Mouse (Mus musculus): ENCODE measurements at regions not wholly inside any gene's neighbourhood (a gene's known extent, or its start where the extent isn't known, plus 50 kb on each side); places are given as distances from the start of the nearest gene placed in this dataset.
A peak's percentile ranks its signal among the peaks of the same experiment; 100 is the strongest.

GRCm38 (mm10) chrX:161487691-161488090 lies 200.4 kb downstream of the Gm15262 start:
- no peak for ATAC-seq (replicated peaks in 1 of 2; ENCODE audit: insufficient read depth in 1 of 2, low FRiP score in 2 of 2, low TSS enrichment in 1 of 2, low read depth in 1 of 2, poor library complexity in 2 of 2, severe bottlenecking in 2 of 2)

GRCm38 (mm10) chrX:161511341-161511740 lies 205.5 kb upstream of the Rai2 start:
- no peak for ATAC-seq (replicated peaks in 1 of 2; ENCODE audit: insufficient read depth in 1 of 2, low FRiP score in 2 of 2, low TSS enrichment in 1 of 2, low read depth in 1 of 2, poor library complexity in 2 of 2, severe bottlenecking in 2 of 2)

- ATAC-seq (replicated peaks in 1 of 2; ENCODE audit: insufficient read depth in 1 of 2, low FRiP score in 2 of 2, low TSS enrichment in 1 of 2, low read depth in 1 of 2, poor library complexity in 2 of 2, severe bottlenecking in 2 of 2), result no peak
Measured at GRCm38 (mm10) chrX:161523432-161524256, 193.2 kb upstream of the Rai2 start.

GRCm38 (mm10) chrX:161524257-161524646 lies 192.6 kb upstream of the Rai2 start:
- ATAC-seq (replicated peaks in 1 of 2; ENCODE audit: insufficient read depth in 1 of 2, low FRiP score in 2 of 2, low TSS enrichment in 1 of 2, low read depth in 1 of 2, poor library complexity in 2 of 2, severe bottlenecking in 2 of 2), result no peak

GRCm38 (mm10) chrX:161537290-161537689 lies 179.6 kb upstream of the Rai2 start:
- peak; percentile 77 to 90; a peak in 3 of 4 replicates for ATAC-seq (replicated peaks in 1 of 2; ENCODE audit: insufficient read depth in 1 of 2, low FRiP score in 2 of 2, low TSS enrichment in 1 of 2, low read depth in 1 of 2, poor library complexity in 2 of 2, severe bottlenecking in 2 of 2)

DNA sequence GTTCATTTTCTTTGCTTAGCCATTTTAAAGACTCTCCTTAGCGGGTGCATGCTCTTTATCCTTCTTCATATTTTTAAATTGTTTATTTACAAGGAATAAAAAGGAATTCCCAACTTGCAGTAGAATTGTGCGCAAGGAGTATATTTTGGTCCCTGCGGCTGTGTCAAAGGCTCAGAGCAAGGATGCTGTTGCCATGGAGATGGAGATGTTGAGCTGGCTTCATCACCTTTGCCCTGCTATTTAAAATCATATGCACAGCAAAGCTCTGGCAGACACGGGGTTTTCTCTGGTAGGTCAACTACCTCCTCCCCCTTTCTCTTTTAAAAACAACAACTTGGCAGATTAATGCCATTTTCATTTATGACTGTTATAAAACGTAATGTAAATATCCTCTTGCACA lies 160.0 kb upstream of the Rai2 start:
- no peak for ATAC-seq (replicated peaks in 1 of 2; ENCODE audit: insufficient read depth in 1 of 2, low FRiP score in 2 of 2, low TSS enrichment in 1 of 2, low read depth in 1 of 2, poor library complexity in 2 of 2, severe bottlenecking in 2 of 2)

- no peak for ATAC-seq (replicated peaks in 1 of 2; ENCODE audit: insufficient read depth in 1 of 2, low FRiP score in 2 of 2, low TSS enrichment in 1 of 2, low read depth in 1 of 2, poor library complexity in 2 of 2, severe bottlenecking in 2 of 2)
Measured at GRCm38 (mm10) chrX:161558511-161558910, 158.4 kb upstream of the Rai2 start.

- no peak for ATAC-seq (replicated peaks in 1 of 2; ENCODE audit: insufficient read depth in 1 of 2, low FRiP score in 2 of 2, low TSS enrichment in 1 of 2, low read depth in 1 of 2, poor library complexity in 2 of 2, severe bottlenecking in 2 of 2)
Measured at GRCm38 (mm10) chrX:161566435-161566834, 150.4 kb upstream of the Rai2 start.

DNA sequence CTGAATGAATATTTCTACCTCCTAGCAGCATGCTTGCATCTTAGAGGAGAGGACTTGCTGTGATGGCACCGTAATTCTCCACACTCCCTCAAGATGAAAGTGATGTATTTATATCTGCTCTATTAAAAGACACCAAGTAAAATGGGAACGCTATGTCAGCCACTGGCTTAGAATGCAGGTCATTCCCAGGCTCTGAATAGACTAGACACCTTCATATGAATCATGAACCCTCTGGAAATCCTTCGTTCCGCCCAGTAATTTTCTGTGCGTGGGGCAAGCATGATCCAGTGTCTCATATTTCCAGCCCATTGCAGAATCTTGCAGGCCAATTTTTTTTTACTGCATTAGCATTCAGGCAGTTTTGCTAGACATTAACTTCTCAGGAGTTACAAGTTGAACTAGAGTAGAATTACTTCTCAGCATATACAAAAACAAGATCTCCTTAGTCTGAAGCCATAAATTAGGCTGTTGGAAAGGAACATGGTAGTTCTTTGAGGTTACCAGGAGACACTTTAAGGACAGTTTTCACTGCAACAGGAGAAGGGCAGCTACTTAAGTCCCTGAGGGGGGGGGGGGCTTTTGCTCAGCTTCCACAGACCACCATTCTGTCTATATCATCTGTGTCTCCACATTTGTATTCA lies 134.7 kb upstream of the Rai2 start:
- ATAC-seq (replicated peaks in 1 of 2; ENCODE audit: insufficient read depth in 1 of 2, low FRiP score in 2 of 2, low TSS enrichment in 1 of 2, low read depth in 1 of 2, poor library complexity in 2 of 2, severe bottlenecking in 2 of 2), result no peak

- ATAC-seq (replicated peaks in 1 of 2; ENCODE audit: insufficient read depth in 1 of 2, low FRiP score in 2 of 2, low TSS enrichment in 1 of 2, low read depth in 1 of 2, poor library complexity in 2 of 2, severe bottlenecking in 2 of 2), result no peak
Measured at GRCm38 (mm10) chrX:161583872-161584271, 133.0 kb upstream of the Rai2 start.

DNA sequence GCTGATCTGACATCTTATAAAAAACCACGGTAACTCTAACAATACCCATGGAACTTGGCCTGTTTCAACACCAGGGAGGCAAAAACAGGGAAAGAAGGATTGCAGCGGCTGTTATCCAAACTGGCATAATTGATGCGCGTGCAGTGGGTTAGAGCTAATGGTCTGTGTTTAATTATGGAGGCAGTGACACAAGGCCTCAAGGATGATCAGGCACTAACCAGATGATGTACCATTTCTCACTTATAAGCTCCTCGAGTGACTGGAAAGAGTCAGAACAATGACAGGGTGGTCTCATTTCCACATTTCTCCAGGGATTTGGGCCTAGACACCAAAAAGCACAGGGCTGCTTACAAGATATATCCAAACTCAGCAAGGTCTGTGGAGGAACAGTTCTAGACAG lies 83.0 kb upstream of the Rai2 start:
- ATAC-seq (replicated peaks in 1 of 2; ENCODE audit: insufficient read depth in 1 of 2, low FRiP score in 2 of 2, low TSS enrichment in 1 of 2, low read depth in 1 of 2, poor library complexity in 2 of 2, severe bottlenecking in 2 of 2), result no peak

GRCm38 (mm10) chrX:161634342-161634741 lies 82.5 kb upstream of the Rai2 start:
- ATAC-seq (replicated peaks in 1 of 2; ENCODE audit: insufficient read depth in 1 of 2, low FRiP score in 2 of 2, low TSS enrichment in 1 of 2, low read depth in 1 of 2, poor library complexity in 2 of 2, severe bottlenecking in 2 of 2), result no peak

DNA sequence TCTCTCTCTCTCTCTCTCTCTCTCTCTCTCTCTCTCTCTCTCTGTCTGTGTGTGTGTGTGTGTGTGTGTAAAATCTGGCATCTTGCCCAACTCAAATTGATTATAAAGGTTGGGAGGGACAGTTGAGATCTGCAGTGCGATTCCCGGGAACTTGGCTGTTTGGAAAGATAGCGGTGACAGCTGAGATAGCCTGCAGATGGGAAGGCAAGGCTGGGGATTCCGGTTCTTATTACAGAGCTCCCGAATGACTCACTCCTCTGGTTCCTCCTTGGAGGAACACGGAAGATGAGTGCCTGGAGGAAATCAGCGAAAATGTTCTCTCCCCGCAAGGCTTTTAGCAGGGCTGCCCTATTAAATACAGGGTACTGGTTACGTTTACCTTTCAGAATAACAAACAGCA lies 81.2 kb upstream of the Rai2 start:
- no peak for ATAC-seq (replicated peaks in 1 of 2; ENCODE audit: insufficient read depth in 1 of 2, low FRiP score in 2 of 2, low TSS enrichment in 1 of 2, low read depth in 1 of 2, poor library complexity in 2 of 2, severe bottlenecking in 2 of 2)

- ATAC-seq (replicated peaks in 1 of 2; ENCODE audit: insufficient read depth in 1 of 2, low FRiP score in 2 of 2, low TSS enrichment in 1 of 2, low read depth in 1 of 2, poor library complexity in 2 of 2, severe bottlenecking in 2 of 2), result no peak
Measured at GRCm38 (mm10) chrX:161653106-161653505, 63.8 kb upstream of the Rai2 start.

DNA sequence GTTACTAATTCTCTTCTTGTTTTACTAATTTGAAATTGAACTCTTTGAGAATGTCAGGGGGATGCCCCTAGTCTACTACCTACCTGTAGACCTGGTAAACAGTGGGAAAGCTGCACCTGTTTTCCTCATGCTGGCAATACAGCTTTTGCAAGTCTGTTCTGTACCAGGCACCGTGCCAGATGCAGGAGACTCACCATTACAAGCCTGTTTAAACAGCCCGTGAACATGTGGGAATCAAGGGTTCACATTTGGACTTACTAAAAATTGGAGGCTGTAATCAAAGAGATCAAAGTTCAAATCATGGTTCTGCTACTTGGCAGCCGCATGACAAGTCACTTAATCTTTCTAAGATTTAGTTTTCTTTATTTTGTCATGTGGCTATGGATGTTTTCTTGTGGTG lies 56.8 kb upstream of the Rai2 start:
- ATAC-seq (replicated peaks in 1 of 2; ENCODE audit: insufficient read depth in 1 of 2, low FRiP score in 2 of 2, low TSS enrichment in 1 of 2, low read depth in 1 of 2, poor library complexity in 2 of 2, severe bottlenecking in 2 of 2), result no peak

- ATAC-seq (replicated peaks in 1 of 2; ENCODE audit: insufficient read depth in 1 of 2, low FRiP score in 2 of 2, low TSS enrichment in 1 of 2, low read depth in 1 of 2, poor library complexity in 2 of 2, severe bottlenecking in 2 of 2), result no peak
Measured at GRCm38 (mm10) chrX:161661936-161662335, 54.9 kb upstream of the Rai2 start.
